Mouse (Mus musculus): ENCODE measurements at regions not wholly inside any gene's neighbourhood (a gene's known extent, or its start where the extent isn't known, plus 50 kb on each side); places are given as distances from the start of the nearest gene placed in this dataset.

DNA sequence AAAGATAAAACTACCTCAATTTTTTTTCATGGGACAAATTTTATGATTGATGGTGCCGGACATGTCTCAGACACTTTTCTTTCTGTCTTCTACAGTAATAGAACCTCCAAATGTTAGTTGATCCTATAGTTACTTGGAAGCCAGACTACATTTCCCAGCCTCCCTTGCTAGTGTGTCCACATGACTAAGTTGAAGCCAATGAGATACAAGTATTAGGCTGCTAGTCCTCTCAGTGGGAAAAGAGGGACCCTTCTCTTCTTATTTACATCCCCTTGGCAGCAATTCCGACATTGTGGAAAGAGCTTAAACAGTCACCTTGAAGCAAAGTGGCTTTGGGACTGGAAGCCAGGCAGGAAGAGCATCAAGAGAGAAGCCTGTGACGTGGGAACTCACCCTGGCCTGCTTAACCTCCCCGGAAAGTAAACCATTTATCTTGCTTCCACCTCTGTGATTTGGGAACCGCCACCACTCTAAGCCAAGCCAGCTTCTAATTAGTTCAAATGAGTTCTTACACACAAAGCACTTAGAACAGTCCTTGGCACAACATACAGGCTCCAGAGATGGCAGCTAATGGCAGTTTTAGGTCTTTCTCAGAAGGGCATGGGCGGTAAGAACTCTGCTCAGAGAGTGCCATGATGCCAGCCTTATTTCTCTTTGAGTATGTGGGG is 241.4 kb upstream of the Gm4791 start:
- TF ChIP-seq POLR2A (IDR thresholded peaks at IDR 0.05; ENCODE audit: low read depth, low read length) (no peak), CTCF (IDR thresholded peaks at IDR 0.05; ENCODE audit: extremely low read depth, insufficient read length, insufficient replicate concordance, low read depth, low read length) (no peak)

Measured in small intestine, adult 2 months (tissue).